ENCODE assay signal across 8 mouse cellular contexts in the genomic region with DNA sequence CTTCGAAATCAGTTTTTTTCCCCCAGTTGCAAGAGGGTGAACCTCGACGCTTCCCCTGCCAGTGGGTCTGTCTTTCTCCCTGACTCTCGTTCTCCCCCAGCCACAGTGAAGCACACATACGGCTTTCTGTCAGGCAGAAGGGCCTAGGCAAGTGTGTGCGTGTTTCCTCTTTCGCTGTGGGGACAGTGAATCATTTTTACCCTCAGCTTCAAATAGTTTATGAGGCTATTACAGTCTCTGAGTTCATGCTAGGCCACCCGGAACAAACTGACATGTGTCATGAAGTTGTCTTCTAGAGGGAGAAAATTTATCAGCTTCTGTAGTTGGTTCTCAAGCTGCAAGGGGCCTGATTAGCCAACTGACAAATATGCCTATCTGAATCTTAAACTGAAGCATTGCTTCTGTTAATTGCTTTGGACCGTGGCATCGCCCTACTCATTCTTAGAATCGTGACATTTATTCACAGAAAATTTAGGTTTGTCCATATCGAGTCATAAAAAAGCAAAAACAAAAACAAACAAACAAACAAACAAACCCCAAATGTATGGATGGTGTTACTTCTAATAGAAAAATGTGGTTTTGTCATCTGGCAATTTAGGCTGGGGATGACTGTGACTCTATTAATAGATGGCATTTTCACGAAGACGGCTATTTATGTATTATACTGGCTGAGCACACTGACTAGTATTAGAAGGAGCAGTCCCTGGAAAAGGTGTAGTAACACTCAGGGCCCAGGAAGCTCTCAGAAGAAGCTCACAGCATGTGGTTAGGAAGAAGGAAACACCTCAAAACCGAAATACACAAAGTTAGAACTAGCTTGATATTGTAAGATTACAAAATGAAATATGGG. TPM values are rescaled to one million over a fixed set of nuclear protein-coding genes. Genes with fewer than 3 reads are reported as not detected.
DNase-seq lines count a peak whose midpoint lies in the region; ATAC-seq and TF ChIP-seq lines count a peak whose summit lies in the region.

No protein-coding gene starts in this region.

- ATAC-seq in forebrain, postnatal 0 days: no peak
- ATAC-seq in forebrain, embryonic 16.5 days: no peak
- no peak for ATAC-seq in neural tube, embryonic 15.5 days (ENCODE audit: low FRiP score)
- ATAC-seq in liver, embryonic 13.5 days (ENCODE audit: low read depth): peak; percentile 76

- peaks cover 6% of the 10 kb centered on the region; the same call in 1 of the 2 replicates for H3K4me1 ChIP-seq in forebrain, postnatal 0 days (ENCODE audit: insufficient read depth)
- H3K4me1 ChIP-seq in forebrain, embryonic 16.5 days (replicated peaks; ENCODE audit: control insufficient read depth, insufficient read depth, low read length): peaks cover 12% of the 10 kb centered on the region
- H3K4me1 ChIP-seq in neural tube, embryonic 15.5 days: peaks cover 11% of the 10 kb centered on the region
- peaks cover 45% of the 10 kb centered on the region for H3K4me1 ChIP-seq in liver, embryonic 13.5 days (replicated peaks)

- H3K9ac ChIP-seq in forebrain, postnatal 0 days: no peak overlapping the region
- no peak overlapping the region for H3K9ac ChIP-seq in forebrain, embryonic 16.5 days (replicated peaks; ENCODE audit: low read depth, low read length)
- no peak overlapping the region for H3K9ac ChIP-seq in neural tube, embryonic 15.5 days (replicated peaks)
- peak overlapping the region; percentile 96 for H3K9ac ChIP-seq in liver, embryonic 13.5 days

- H3K4me2 ChIP-seq in forebrain, postnatal 0 days (ENCODE audit: low read depth): 0 out of 2 replicates have a peak overlapping the region, but pooled peaks have one; percentile 91
- no peak overlapping the region for H3K4me2 ChIP-seq in forebrain, embryonic 16.5 days (ENCODE audit: low read length)
- peak overlapping the region; percentile 96 for H3K4me2 ChIP-seq in neural tube, embryonic 15.5 days
- peak overlapping the region; percentile 81 for H3K4me2 ChIP-seq in liver, embryonic 13.5 days

- WGBS in forebrain, postnatal 0 days: 69% methylated on average over 15 of the region's 15 CpGs
- WGBS in forebrain, embryonic 16.5 days: 76% methylated on average over 15 of the region's 15 CpGs
- WGBS in neural tube, embryonic 15.5 days: 68% methylated on average over 15 of the region's 15 CpGs
- 15% methylated on average over 15 of the region's 15 CpGs for WGBS in liver, embryonic 13.5 days (ENCODE audit: insufficient replicate concordance)

- H3K27ac ChIP-seq in forebrain, postnatal 0 days (ENCODE audit: low read depth, low read length): no peak overlapping the region
- no peak overlapping the region for H3K27ac ChIP-seq in forebrain, embryonic 16.5 days (ENCODE audit: low read length)
- no peak overlapping the region for H3K27ac ChIP-seq in neural tube, embryonic 15.5 days (replicated peaks)
- H3K27ac ChIP-seq in liver, embryonic 13.5 days: peak overlapping the region; percentile 97

- H3K9me3 ChIP-seq in forebrain, postnatal 0 days (ENCODE audit: low read length): no peaks in the 10 kb centered on the region
- no peaks in the 10 kb centered on the region for H3K9me3 ChIP-seq in forebrain, embryonic 16.5 days (ENCODE audit: control insufficient read depth, low read length)
- H3K9me3 ChIP-seq in neural tube, embryonic 15.5 days (replicated peaks): 0 out of 2 replicates have a peak, but pooled peaks cover 3% of the 10 kb centered on the region
- H3K9me3 ChIP-seq in liver, embryonic 13.5 days (replicated peaks): no peaks in the 10 kb centered on the region

- H3K4me3 ChIP-seq in forebrain, postnatal 0 days (ENCODE audit: low read depth, low read length): no peak overlapping the region
- no peak overlapping the region for H3K4me3 ChIP-seq in forebrain, embryonic 16.5 days (replicated peaks; ENCODE audit: low read length)
- no peak overlapping the region for H3K4me3 ChIP-seq in neural tube, embryonic 15.5 days (replicated peaks)
- peak overlapping the region; percentile 91 for H3K4me3 ChIP-seq in liver, embryonic 13.5 days (replicated peaks)

- no peaks in the 10 kb centered on the region for H3K36me3 ChIP-seq in forebrain, postnatal 0 days (ENCODE audit: insufficient read depth)
- H3K36me3 ChIP-seq in forebrain, embryonic 16.5 days (ENCODE audit: control insufficient read depth, insufficient read depth): no peaks in the 10 kb centered on the region
- H3K36me3 ChIP-seq in neural tube, embryonic 15.5 days: no peaks in the 10 kb centered on the region
- H3K36me3 ChIP-seq in liver, embryonic 13.5 days: peaks cover 17% of the 10 kb centered on the region

- no peak for DNase-seq in forebrain, postnatal 0 days
- DNase-seq in neural tube, embryonic 10.5 days (ENCODE audit: extremely low spot score, low spot score): no peak
- peak; percentile 76 for DNase-seq in liver, embryonic 13.5 days
- peak; percentile 58 to 69 for DNase-seq in spleen, postnatal 4 days (ENCODE audit: low spot score in 2 of 2)
- DNase-seq in adrenal gland, postnatal 4 days (ENCODE audit: low spot score in 2 of 2): no peak
- no peak for DNase-seq in adipocyte (ENCODE audit: low spot score)

- no peak for TF ChIP-seq CTCF in forebrain, postnatal 0 days (IDR thresholded peaks at IDR 0.05; ENCODE audit: low read depth)

- no peaks in the 10 kb centered on the region for H3K27me3 ChIP-seq in forebrain, postnatal 0 days (ENCODE audit: insufficient read depth, low read length)
- no peaks in the 10 kb centered on the region for H3K27me3 ChIP-seq in forebrain, embryonic 16.5 days (replicated peaks; ENCODE audit: control insufficient read depth, insufficient read depth, low read length)
- H3K27me3 ChIP-seq in neural tube, embryonic 15.5 days (replicated peaks): peaks cover 11% of the 10 kb centered on the region; the same call in 1 of the 2 replicates
- H3K27me3 ChIP-seq in liver, embryonic 13.5 days: no peaks in the 10 kb centered on the region

RNA-seq across cellular contexts. Expression of gene Abcb4, which starts 1.3 kb away (rescaled TPM):
- 1.6 and 2.0 TPM in 2 replicates for total RNA-seq in forebrain, postnatal 0 days (2014; rRNA removed)
- 0.47 and 0.49 TPM in 2 replicates for polyA plus RNA-seq in forebrain, postnatal 0 days (2015; fragmentation: Nextera tagmentation; extraction: Ambion mirVana)
- polyA plus RNA-seq in forebrain, embryonic 16.5 days (2015; fragmentation: Nextera tagmentation; extraction: Ambion mirVana): 0.51 and 0.76 TPM in 2 replicates
- polyA plus RNA-seq in neural tube, embryonic 15.5 days (2015; fragmentation: Nextera tagmentation; extraction: Ambion mirVana): 0.78 and 0.87 TPM in 2 replicates
- 26.7 and 31.5 TPM in 2 replicates for polyA plus RNA-seq in liver, embryonic 13.5 days (2015; fragmentation: Nextera tagmentation; extraction: Ambion mirVana)
- total RNA-seq in adrenal gland, postnatal 4 days (2021): 10 to 100 TPM in 1 of 2 experiments, 1 to 10 TPM in 1; 7.9 to 17.9 TPM

Comparison
In these comparisons a context has a peak if more than half of its experiments do, and no peak if none do; other contexts are left out.
1. DNase-seq: peak in liver, embryonic 13.5 days (single experiment) and spleen, postnatal 4 days (2 of 2); none in forebrain, postnatal 0 days (single experiment), neural tube, embryonic 10.5 days (single experiment), adrenal gland, postnatal 4 days (0 of 2) and adipocyte (single experiment).
2. RNA of gene Abcb4, which starts 1.3 kb away (polyA plus RNA-seq): 26.7 to 31.5 TPM in liver, embryonic 13.5 days; 0.78 to 0.87 TPM in neural tube, embryonic 15.5 days, 0.51 to 0.76 TPM in forebrain, embryonic 16.5 days and 0.47 to 0.49 TPM in forebrain, postnatal 0 days; every median in the first group is over 10 times any median in the second.